Mouse (Mus musculus) monocyte, adult 59 days (primary cell): ENCODE results near the gene Vmn2r104. TPM values are rescaled to one million over a fixed set of nuclear protein-coding genes. Genes with fewer than 3 reads are reported as not detected.

Source experiments
- total RNA-seq, 2 experiments: library from RNA; stranded (reverse); gene quantifications; one replicate each; pipeline ENCODE4 v1.2.4; 2023

Gene Vmn2r104
- not detected for total RNA-seq

GRCm38 (mm10) chr17:20048236-20048635 is at the start of gene Vmn2r104:
Gene Vmn2r104 (minus strand): TSS chr17:20048336.

Other genes starting within 250 kb of the Vmn2r104 start
- gene Fpr-rs7, start 65.9 kb upstream of the Vmn2r104 start, total RNA-seq: not detected
- gene Fpr-rs6, start 134.8 kb upstream of the Vmn2r104 start, total RNA-seq: not detected
- not detected for gene Vmn2r105, start 186.7 kb upstream of the Vmn2r104 start, total RNA-seq
- gene Vmn2r106, start 237.2 kb upstream of the Vmn2r104 start, total RNA-seq: not detected